Mouse (Mus musculus) kidney, embryonic 16.5 days (tissue): ENCODE data around the gene Gm39566. TPM values are rescaled to one million over a fixed set of nuclear protein-coding genes. Genes with fewer than 3 reads are reported as not detected.

Experiments used
- ATAC-seq: fragments of 200-750 bp; cut with Nextera tagmentation; 2 replicates; pipeline ENCODE4 v1.8.0; 2017; ENCODE audit warnings: moderate TSS enrichment; ENCODE audit not compliant: low FRiP score, low TSS enrichment
- H3K27ac ChIP-seq: fragments of 300-500 bp; sonication (generic); 2 replicates; pipeline ENCODE4 v1.5.1; 2014; ENCODE audit warnings: low read length
- H3K27me3 ChIP-seq: fragments of 300-500 bp; sonication (generic); 2 replicates; pipeline ENCODE4 v1.6.1; 2014; ENCODE audit warnings: low read length, control low read depth, mixed read lengths; ENCODE audit not compliant: insufficient read depth
- H3K36me3 ChIP-seq: fragments of 300-500 bp; sonication (generic); 2 replicates; pipeline ENCODE4 v1.6.1; 2014; ENCODE audit warnings: low read length, control low read depth, mixed read lengths; ENCODE audit not compliant: insufficient read depth
- H3K4me1 ChIP-seq: fragments of 300-500 bp; sonication (generic); 2 replicates; pipeline ENCODE4 v1.6.1; 2014; ENCODE audit warnings: low read length, control low read depth, mixed read lengths; ENCODE audit not compliant: insufficient read depth
- H3K4me2 ChIP-seq: fragments of 300-500 bp; sonication (generic); replicated peaks from 2 replicates; pipeline ENCODE4 v1.6.1; 2014; ENCODE audit warnings: low read depth, low read length
- H3K4me3 ChIP-seq: fragments of 300-500 bp; sonication (generic); 2 replicates; pipeline ENCODE4 v1.5.1; 2014; ENCODE audit warnings: mild to moderate bottlenecking, low read length
- H3K9ac ChIP-seq: fragments of 300-500 bp; sonication (generic); replicated peaks from 2 replicates; pipeline ENCODE4 v1.6.1; 2014; ENCODE audit warnings: low read length
- H3K9me3 ChIP-seq: fragments of 300-500 bp; sonication (generic); 2 replicates; pipeline ENCODE4 v1.6.1; 2016; ENCODE audit warnings: low read length, control low read depth
- WGBS: fragments of 180-500 bp; shearing (Covaris S2); extraction: QIAGEN DNeasy Blood & Tissue Kit; methylation state at CpG from one replicate; pipeline ENCODE4 v1.1.7; 2014; 5-methylcytosine and 5-hydroxymethylcytosine counted together
- polyA plus RNA-seq: library from polyadenylated mRNA; unstranded; fragments of >200 nt; fragmentation: Nextera tagmentation; extraction: Ambion mirVana; gene quantifications from 2 replicates; pipeline ENCODE4 v1.2.1, GENCODE M21; 2015

Gene Gm39566
- polyA plus RNA-seq, 1 experiment from 2014 or later = not detected

DNA sequence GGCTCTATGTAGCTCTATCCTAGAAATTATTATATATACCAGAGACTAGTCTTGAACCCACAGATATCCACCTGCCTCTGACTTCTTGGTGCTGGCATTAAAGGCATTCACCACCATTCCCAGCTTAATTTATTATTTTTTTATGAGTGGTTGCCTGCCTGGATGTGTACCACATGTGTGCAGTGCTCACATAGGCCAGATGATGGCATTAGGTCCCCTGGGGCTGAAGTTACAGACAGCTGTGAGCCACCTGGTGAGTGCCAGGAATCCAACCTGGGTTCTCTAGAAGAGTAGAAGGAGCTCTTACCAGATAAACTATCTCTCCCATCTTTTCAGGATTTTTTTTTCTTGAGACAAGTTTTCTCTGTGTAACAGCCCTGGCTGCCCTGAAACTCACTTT, 4.8 kb downstream of the Gm39566 start:
- H3K27me3 ChIP-seq = peaks cover 5% of the 10 kb centered on the region; the same call in 1 of the 2 replicates
- no peaks in the 10 kb centered on the region for H3K4me1 ChIP-seq
- H3K9ac ChIP-seq = no peak overlapping the region
- no peaks in the 10 kb centered on the region for H3K9me3 ChIP-seq
- no peak overlapping the region for H3K4me2 ChIP-seq
- H3K36me3 ChIP-seq = no peaks in the 10 kb centered on the region
- H3K4me3 ChIP-seq = no peak overlapping the region
- H3K27ac ChIP-seq = no peak overlapping the region
- no peak for ATAC-seq

DNA sequence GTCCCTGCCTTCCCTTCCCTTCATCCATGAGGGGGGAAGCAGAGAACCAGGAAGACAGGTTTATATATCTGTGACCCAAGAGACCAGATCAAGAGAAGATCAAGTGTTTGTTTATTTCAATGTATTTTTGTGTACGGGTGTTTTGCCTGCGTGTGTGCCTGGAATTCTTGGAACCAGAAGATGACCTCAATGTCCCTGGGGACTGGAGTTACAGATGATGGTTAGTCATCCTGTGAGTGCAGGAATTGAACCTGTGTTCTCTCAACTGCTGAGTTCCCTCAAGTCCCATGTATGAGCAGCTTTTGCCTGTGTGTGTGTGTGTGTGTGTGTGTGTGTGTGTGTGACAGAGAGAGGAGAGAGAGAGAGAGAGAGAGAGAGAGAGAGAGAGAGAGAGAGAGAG, 7.5 kb downstream of the Gm39566 start:
- no peak overlapping the region for H3K4me2 ChIP-seq
- ATAC-seq = no peak
- no peak overlapping the region for H3K27ac ChIP-seq
- H3K9me3 ChIP-seq = no peaks in the 10 kb centered on the region
- peaks cover 24% of the 10 kb centered on the region for H3K4me1 ChIP-seq
- no peaks in the 10 kb centered on the region for H3K36me3 ChIP-seq
- H3K27me3 ChIP-seq = peaks cover 11% of the 10 kb centered on the region; the same call in 1 of the 2 replicates
- 79% methylated on average over 2 of the region's 2 CpGs for WGBS
- no peak overlapping the region for H3K9ac ChIP-seq
- H3K4me3 ChIP-seq = no peak overlapping the region

DNA sequence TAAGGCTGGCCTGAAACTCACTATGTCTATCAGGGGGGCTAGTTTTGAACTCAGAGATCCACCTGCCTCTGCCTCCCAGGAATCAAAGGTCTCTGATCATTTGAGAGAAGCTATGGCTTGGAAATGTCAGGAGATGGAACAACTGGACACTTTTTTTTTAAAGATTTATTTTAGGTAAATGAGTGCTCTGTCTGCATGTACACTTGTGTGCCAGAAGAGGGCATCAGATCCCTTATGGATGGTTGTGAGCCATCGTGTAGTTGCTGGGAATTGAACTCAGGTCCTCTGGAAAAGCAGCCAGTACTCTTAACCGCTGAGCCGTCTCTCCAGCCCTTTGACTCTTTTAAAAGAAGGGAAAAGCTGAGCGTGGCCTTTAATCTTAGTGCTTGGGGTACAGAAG, 8.7 kb downstream of the Gm39566 start:
- H3K9ac ChIP-seq = no peak overlapping the region
- H3K36me3 ChIP-seq = no peaks in the 10 kb centered on the region
- H3K4me2 ChIP-seq = no peak overlapping the region
- no peak overlapping the region for H3K4me3 ChIP-seq
- 79% methylated on average over 4 of the region's 4 CpGs for WGBS
- ATAC-seq = no peak
- H3K4me1 ChIP-seq = peaks cover 36% of the 10 kb centered on the region
- no peaks in the 10 kb centered on the region for H3K9me3 ChIP-seq
- H3K27me3 ChIP-seq = peaks cover 23% of the 10 kb centered on the region
- H3K27ac ChIP-seq = no peak overlapping the region

DNA sequence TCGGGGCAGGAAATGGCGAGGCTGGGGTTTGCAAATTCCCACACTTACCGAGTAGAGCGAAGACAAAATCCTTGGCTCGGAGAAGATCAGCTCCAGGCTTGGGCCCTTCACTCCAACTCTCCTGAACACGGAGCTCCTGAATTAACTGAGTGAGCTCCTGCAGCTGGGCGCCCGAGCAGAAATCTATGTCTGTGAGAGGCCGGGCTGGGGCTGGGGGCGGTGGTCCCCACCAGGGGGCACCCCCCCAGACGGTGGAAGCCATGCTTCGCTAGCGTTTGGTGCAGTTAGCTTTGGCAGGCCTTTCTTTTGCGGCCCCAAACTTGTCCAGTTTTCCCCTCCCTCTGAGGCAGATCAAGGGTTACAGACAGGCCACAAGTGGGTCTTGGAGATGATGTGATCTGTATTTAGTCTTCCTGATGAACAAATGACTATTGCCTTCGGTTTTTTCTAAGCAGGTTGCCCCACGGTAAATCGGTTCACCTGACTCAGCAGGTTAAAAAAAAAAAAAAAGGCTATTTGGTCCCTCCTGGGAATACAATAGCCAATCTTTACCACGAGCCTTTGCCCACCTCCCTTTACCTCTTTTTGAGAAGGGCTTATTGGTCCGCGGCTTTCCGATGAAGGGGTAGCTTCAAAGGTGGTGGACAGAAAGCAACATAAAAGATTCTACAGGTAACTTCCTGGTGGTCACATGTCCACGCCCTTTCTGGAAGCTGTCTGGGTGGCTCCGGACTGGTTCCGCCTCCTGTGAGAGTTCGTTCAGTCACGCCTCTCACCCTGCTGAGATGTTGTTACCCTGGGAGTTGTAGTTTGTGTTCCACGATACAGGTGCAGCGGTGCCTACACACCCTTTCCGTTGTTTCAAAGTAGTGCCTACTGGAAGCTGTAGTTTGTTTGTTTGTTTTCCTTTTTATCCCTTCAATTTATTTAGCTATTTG, 9.9 kb downstream of the Gm39566 start, which contains the start of gene Tmem102:
TSS of gene Tmem102 (minus strand) at position 653 of the 938 bp plus-strand sequence.
- no peaks in the 10 kb centered on the region for H3K36me3 ChIP-seq
- H3K27ac ChIP-seq = no peak within 1 kb of the TSS
- WGBS = 6% methylated on average over 29 of the region's 29 CpGs
- no peaks in the 10 kb centered on the region for H3K9me3 ChIP-seq
- peak; percentile 23; the same call in 1 of the 2 replicates for ATAC-seq
- peak within 1 kb of the TSS; percentile 98 for H3K4me2 ChIP-seq
- peak within 1 kb of the TSS; percentile 66 for H3K4me3 ChIP-seq
- peaks cover 23% of the 10 kb centered on the region for H3K27me3 ChIP-seq
- peak within 1 kb of the TSS; percentile 52 for H3K9ac ChIP-seq
- H3K4me1 ChIP-seq = peaks cover 46% of the 10 kb centered on the region

DNA sequence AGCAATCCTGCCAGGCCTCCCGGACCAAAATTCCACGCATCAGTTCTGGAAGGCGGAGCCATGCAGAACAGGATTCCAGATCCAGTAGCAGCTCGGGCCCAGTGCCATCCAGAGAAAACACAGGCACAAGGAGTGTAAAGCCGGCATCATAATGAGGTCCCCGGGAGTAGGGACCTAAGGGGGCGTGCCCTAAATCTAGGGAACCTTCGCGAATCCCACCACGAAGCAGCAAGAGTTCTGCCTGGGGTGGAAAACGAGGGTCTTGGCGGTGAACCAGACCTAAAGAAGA, 10.5 kb downstream of the Gm39566 start:
- H3K4me1 ChIP-seq = peaks cover 52% of the 10 kb centered on the region
- no peak overlapping the region for H3K27ac ChIP-seq
- no peaks in the 10 kb centered on the region for H3K36me3 ChIP-seq
- H3K9me3 ChIP-seq = no peaks in the 10 kb centered on the region
- H3K4me3 ChIP-seq = peak overlapping the region; percentile 66
- H3K9ac ChIP-seq = peak overlapping the region; percentile 52
- H3K27me3 ChIP-seq = peaks cover 23% of the 10 kb centered on the region
- WGBS = 8% methylated on average over 12 of the region's 12 CpGs
- H3K4me2 ChIP-seq = peak overlapping the region; percentile 98
- no peak for ATAC-seq

DNA sequence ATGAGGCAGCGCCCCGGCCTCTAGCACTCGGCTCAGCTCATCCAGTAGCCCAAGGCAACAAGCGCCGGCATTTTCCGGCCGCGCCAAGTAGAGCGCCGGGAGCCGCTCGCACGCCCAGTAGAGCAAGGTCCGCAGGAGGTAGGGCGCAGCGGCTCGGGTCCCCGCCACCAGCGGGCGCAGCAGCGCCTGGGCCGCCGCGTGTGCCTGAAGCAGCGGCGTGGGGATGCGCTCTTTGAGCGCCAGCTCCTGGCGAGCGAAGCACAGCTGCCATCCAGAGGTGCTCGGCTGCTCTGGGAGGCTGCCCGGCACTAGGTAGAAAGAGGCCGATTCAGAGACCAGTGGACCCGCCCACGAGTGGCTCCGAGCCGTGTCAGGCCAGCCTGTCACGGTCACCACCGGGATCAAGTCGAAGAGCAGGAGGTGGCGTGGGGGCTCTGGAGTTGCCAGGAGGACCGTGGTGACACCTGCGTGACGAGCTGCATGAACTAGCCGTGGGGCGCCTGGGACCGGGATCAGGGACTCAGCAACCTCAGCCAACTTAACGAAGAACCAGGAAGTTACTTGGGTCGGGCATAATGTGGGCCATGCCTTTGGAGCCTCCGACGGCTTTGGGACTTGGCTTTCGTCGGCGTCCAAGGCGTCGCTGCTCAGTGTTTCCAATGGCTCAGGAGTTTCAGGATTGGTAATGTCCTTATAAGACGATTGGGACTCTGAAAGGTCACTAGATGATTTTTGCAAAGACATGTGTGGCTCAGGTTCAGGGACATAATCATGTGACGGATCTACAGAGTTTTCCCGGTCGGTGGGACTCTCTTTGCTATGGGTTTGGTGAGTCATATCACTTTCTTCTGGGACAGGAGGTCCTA, 11.1 kb downstream of the Gm39566 start:
- Histone ChIP-seq H3K36me3 (no peaks in the 10 kb centered on the region), H3K9ac (peak overlapping the region; percentile 78), H3K4me1 (peaks cover 57% of the 10 kb centered on the region), H3K27me3 (peaks cover 23% of the 10 kb centered on the region), H3K4me2 (peak overlapping the region; percentile 98), H3K27ac (peak overlapping the region; percentile 41; the same call in 1 of the 2 replicates), H3K4me3 (peak overlapping the region; percentile 66), H3K9me3 (no peaks in the 10 kb centered on the region)
- ATAC-seq = peak; percentile 50
- 2% methylated on average over 60 of the region's 60 CpGs for WGBS

DNA sequence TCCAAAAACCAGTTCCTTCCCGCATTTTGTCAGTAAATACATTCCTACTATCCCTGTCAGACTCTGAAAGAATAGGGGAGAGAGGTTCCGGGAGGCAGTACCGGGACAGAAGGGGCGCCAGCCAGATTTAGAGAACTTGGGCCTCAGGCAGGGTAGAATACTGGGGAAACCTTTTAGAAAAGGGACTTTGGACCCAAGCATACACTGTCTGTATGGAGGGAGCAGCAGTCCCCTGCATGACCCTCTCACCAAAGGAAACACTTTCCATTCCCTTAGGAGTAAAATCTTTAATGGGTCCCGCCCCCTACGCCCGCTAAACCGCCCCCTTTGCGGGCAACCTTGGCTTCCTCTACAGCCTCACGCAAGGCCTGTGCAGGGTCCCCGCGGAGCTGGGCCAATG, 11.8 kb downstream of the Gm39566 start:
- no peaks in the 10 kb centered on the region for H3K36me3 ChIP-seq
- H3K9me3 ChIP-seq = no peaks in the 10 kb centered on the region
- peak overlapping the region; percentile 98 for H3K4me2 ChIP-seq
- H3K4me3 ChIP-seq = peak overlapping the region; percentile 66
- H3K9ac ChIP-seq = peak overlapping the region; percentile 78
- H3K27me3 ChIP-seq = peaks cover 23% of the 10 kb centered on the region
- peak overlapping the region; percentile 41; the same call in 1 of the 2 replicates for H3K27ac ChIP-seq
- peaks cover 59% of the 10 kb centered on the region for H3K4me1 ChIP-seq
- ATAC-seq = peak; percentile 6; the same call in 1 of the 2 replicates
- 2% methylated on average over 12 of the region's 12 CpGs for WGBS

DNA sequence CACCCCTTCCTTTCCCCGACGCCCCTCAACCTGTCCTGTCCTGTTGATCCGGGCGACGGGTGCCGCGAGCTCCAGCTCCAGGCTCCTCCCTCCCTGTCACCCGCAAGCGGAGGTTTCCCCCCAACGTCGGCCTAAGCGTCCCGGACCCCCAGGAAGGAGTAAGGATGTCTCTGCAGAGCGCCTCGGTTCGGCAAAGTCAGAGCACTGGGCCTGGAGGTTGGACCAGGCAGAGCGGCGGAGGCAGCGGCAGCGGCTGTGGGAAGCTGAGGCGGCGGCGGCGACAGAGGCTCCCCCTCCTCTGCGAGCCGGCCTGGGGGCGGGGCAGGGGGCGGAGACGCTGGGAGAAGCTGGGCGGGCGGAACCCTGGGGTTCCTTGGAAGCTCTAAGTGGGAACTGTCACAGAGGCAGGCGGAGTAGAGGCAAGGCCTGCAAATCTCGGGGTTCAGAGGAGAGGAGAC, 12.4 kb downstream of the Gm39566 start:
- Histone ChIP-seq H3K27ac (0 out of 2 replicates have a peak overlapping the region, but pooled peaks have one; percentile 22), H3K4me3 (peak overlapping the region; percentile 66), H3K9me3 (no peaks in the 10 kb centered on the region), H3K4me1 (peaks cover 59% of the 10 kb centered on the region), H3K36me3 (no peaks in the 10 kb centered on the region), H3K27me3 (peaks cover 23% of the 10 kb centered on the region), H3K9ac (peak overlapping the region; percentile 78), H3K4me2 (peak overlapping the region; percentile 98)
- under 1% methylated on average over 33 of the region's 33 CpGs for WGBS
- peak; percentile 13; the same call in 1 of the 2 replicates for ATAC-seq

DNA sequence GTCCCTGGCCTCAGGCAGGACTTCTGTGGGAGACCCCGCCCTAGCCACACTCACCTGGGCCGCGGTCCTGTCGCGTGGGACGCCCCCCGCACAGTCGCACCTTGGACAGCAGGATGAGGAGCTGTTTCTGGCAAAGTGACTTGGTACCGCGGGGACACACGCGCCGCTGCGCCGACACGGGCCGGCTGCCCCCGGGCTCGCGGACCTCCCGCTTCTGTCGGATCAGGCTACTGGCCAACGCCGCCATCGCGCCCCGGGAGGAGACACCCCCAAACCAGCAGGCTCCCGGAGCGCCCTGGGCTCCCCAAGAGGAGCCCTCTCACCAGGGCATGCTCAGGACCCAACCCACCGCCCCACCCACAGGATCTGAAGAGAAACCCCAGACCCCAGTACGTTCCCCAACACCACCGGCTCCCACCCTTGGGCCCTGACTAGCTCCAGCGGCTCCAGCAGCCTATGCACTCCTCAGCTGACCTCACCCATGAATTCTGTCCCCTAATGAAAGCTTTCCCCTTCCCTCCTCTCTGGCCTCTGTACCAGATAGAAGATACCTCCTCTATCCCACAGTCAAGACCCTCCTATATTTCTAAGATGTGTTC, 13.6 kb downstream of the Gm39566 start, which contains the start of gene Fgf11:
TSS of gene Fgf11 (minus strand) at position 479 of the 599 bp plus-strand sequence.
- peak within 1 kb of the TSS; percentile 78 for H3K27ac ChIP-seq
- H3K9me3 ChIP-seq = no peaks in the 10 kb centered on the region
- peak within 1 kb of the TSS; percentile 78 for H3K9ac ChIP-seq
- peak within 1 kb of the TSS; percentile 66 for H3K4me3 ChIP-seq
- peaks cover 59% of the 10 kb centered on the region for H3K4me1 ChIP-seq
- ATAC-seq = no peak
- no peaks in the 10 kb centered on the region for H3K36me3 ChIP-seq
- WGBS = under 1% methylated on average over 32 of the region's 33 CpGs
- peak within 1 kb of the TSS; percentile 98 for H3K4me2 ChIP-seq
- peaks cover 27% of the 10 kb centered on the region for H3K27me3 ChIP-seq
